Mouse (Mus musculus) intestine, embryonic 16.5 days (tissue): Measurements from ENCODE around the gene Slc6a16. TPM values are rescaled to one million over a fixed set of nuclear protein-coding genes. Genes with fewer than 3 reads are reported as not detected.
A peak's percentile ranks its signal among the peaks of the same experiment; 100 is the strongest.

Experiments used
- ATAC-seq: fragments of 200-750 bp; cut with Nextera tagmentation; 2 replicates; pipeline ENCODE4 v1.8.0; 2017; ENCODE audit warnings: moderate TSS enrichment, moderate library complexity
- H3K27ac ChIP-seq: fragments of 300-500 bp; sonication (generic); 2 replicates; pipeline ENCODE4 v1.5.1; 2014; ENCODE audit warnings: mild to moderate bottlenecking, low read length
- H3K27me3 ChIP-seq: fragments of 300-500 bp; sonication (generic); replicated peaks from 2 replicates; pipeline ENCODE4 v1.6.1; 2014; ENCODE audit warnings: low read length, control low read depth, mixed read lengths; ENCODE audit not compliant: control insufficient read depth, insufficient read depth
- H3K36me3 ChIP-seq: fragments of 300-500 bp; sonication (generic); 2 replicates; pipeline ENCODE4 v1.6.1; 2014; ENCODE audit warnings: low read length, control low read depth; ENCODE audit not compliant: control insufficient read depth, insufficient read depth
- H3K4me1 ChIP-seq: fragments of 300-500 bp; sonication (generic); 2 replicates; pipeline ENCODE4 v1.6.1; 2014; ENCODE audit warnings: low read length, control low read depth, mixed read lengths; ENCODE audit not compliant: control insufficient read depth, insufficient read depth
- H3K4me2 ChIP-seq: fragments of 300-500 bp; sonication (generic); 2 replicates; pipeline ENCODE4 v1.6.1; 2014; ENCODE audit warnings: low read depth, low read length, control low read depth
- H3K4me3 ChIP-seq: fragments of 300-500 bp; sonication (generic); 2 replicates; pipeline ENCODE4 v1.5.1; 2014; ENCODE audit warnings: mild to moderate bottlenecking, low read length
- H3K9ac ChIP-seq: fragments of 300-500 bp; sonication (generic); 2 replicates; pipeline ENCODE4 v1.6.1; 2014; ENCODE audit warnings: low read depth, low read length
- H3K9me3 ChIP-seq: fragments of 300-500 bp; sonication (generic); 2 replicates; pipeline ENCODE4 v1.6.1; 2016; ENCODE audit warnings: low read length, control low read depth; ENCODE audit not compliant: control insufficient read depth
- WGBS: fragments of 180-500 bp; shearing (Covaris S2); extraction: QIAGEN DNeasy Blood & Tissue Kit; methylation state at CpG from one replicate; pipeline ENCODE4 v1.1.7; 2014; 5-methylcytosine and 5-hydroxymethylcytosine counted together
- polyA plus RNA-seq: library from polyadenylated mRNA; unstranded; fragments of >200 nt; fragmentation: Nextera tagmentation; extraction: Ambion mirVana; gene quantifications from 2 replicates; pipeline ENCODE4 v1.2.1, GENCODE M21; 2015

Slc6a16 gene
- not detected in 2 replicates for polyA plus RNA-seq

GRCm38 (mm10) chr7:45240633-45241388 is at the start of gene Slc6a16:
TSS of gene Slc6a16 (plus strand) at chr7:45241085.
- peaks cover 8% of the 10 kb centered on the region for H3K4me1 ChIP-seq
- H3K9me3 ChIP-seq, result no peaks in the 10 kb centered on the region
- H3K27me3 ChIP-seq, result 0 out of 2 replicates have a peak, but pooled peaks cover 3% of the 10 kb centered on the region
- 21% methylated on average over 53 of the region's 53 CpGs for WGBS
- no peak within 1 kb of the TSS for H3K27ac ChIP-seq
- no peaks in the 10 kb centered on the region for H3K36me3 ChIP-seq
- H3K9ac ChIP-seq, result peak within 1 kb of the TSS; percentile 64
- peak; percentile 51 for ATAC-seq
- H3K4me2 ChIP-seq, result peak within 1 kb of the TSS; percentile 49
- peak within 1 kb of the TSS; percentile 29 for H3K4me3 ChIP-seq

GRCm38 (mm10) chr7:45191161-45191560 is 49.7 kb upstream of the Slc6a16 start:
- H3K9ac ChIP-seq, result no peak overlapping the region
- no peaks in the 10 kb centered on the region for H3K36me3 ChIP-seq
- H3K4me2 ChIP-seq, result no peak overlapping the region
- no peaks in the 10 kb centered on the region for H3K9me3 ChIP-seq
- H3K4me1 ChIP-seq, result no peaks in the 10 kb centered on the region
- no peak for ATAC-seq
- H3K27me3 ChIP-seq, result peaks cover 2% of the 10 kb centered on the region
- H3K27ac ChIP-seq, result no peak overlapping the region
- H3K4me3 ChIP-seq, result no peak overlapping the region
- WGBS, result 60% methylated on average over 2 of the region's 2 CpGs

GRCm38 (mm10) chr7:45191803-45192363 is 49.0 kb upstream of the Slc6a16 start:
- Histone ChIP-seq H3K4me3 (no peak overlapping the region), H3K36me3 (no peaks in the 10 kb centered on the region), H3K4me2 (no peak overlapping the region), H3K27me3 (no peaks in the 10 kb centered on the region; the same call in 1 of the 2 replicates), H3K27ac (no peak overlapping the region), H3K9ac (no peak overlapping the region), H3K9me3 (no peaks in the 10 kb centered on the region), H3K4me1 (no peaks in the 10 kb centered on the region)
- peak; percentile 41; the same call in 1 of the 2 replicates for ATAC-seq
- WGBS, result 16% methylated on average over 8 of the region's 8 CpGs

GRCm38 (mm10) chr7:45192585-45193310 is 48.1 kb upstream of the Slc6a16 start:
- Histone ChIP-seq H3K4me1 (no peaks in the 10 kb centered on the region), H3K9ac (no peak overlapping the region), H3K4me2 (no peak overlapping the region), H3K27ac (no peak overlapping the region), H3K4me3 (no peak overlapping the region), H3K27me3 (no peaks in the 10 kb centered on the region), H3K36me3 (no peaks in the 10 kb centered on the region), H3K9me3 (no peaks in the 10 kb centered on the region)
- ATAC-seq, result no peak
- 86% methylated on average over 7 of the region's 7 CpGs for WGBS

GRCm38 (mm10) chr7:45193406-45193805 is 47.5 kb upstream of the Slc6a16 start:
- Histone ChIP-seq H3K36me3 (no peaks in the 10 kb centered on the region), H3K9me3 (no peaks in the 10 kb centered on the region), H3K27me3 (no peaks in the 10 kb centered on the region), H3K4me3 (no peak overlapping the region), H3K9ac (0 out of 2 replicates have a peak overlapping the region, but pooled peaks have one; percentile 32), H3K27ac (no peak overlapping the region), H3K4me2 (no peak overlapping the region), H3K4me1 (no peaks in the 10 kb centered on the region)
- WGBS, result 64% methylated on average over 5 of the region's 5 CpGs
- no peak for ATAC-seq

- WGBS, result 74% methylated on average over 17 of the region's 17 CpGs
- no peaks in the 10 kb centered on the region for H3K36me3 ChIP-seq
- H3K27me3 ChIP-seq, result no peaks in the 10 kb centered on the region
- ATAC-seq, result peak; percentile 37; the same call in 1 of the 2 replicates
- no peak overlapping the region for H3K4me3 ChIP-seq
- H3K4me2 ChIP-seq, result no peak overlapping the region
- H3K27ac ChIP-seq, result no peak overlapping the region
- no peaks in the 10 kb centered on the region for H3K9me3 ChIP-seq
- no peaks in the 10 kb centered on the region for H3K4me1 ChIP-seq
- H3K9ac ChIP-seq, result no peak overlapping the region
Measured at GRCm38 (mm10) chr7:45193871-45194785, 46.8 kb upstream of the Slc6a16 start.

- Histone ChIP-seq H3K36me3 (no peaks in the 10 kb centered on the region), H3K4me2 (no peak overlapping the region), H3K27ac (no peak overlapping the region), H3K4me3 (no peak overlapping the region), H3K9ac (0 out of 2 replicates have a peak overlapping the region, but pooled peaks have one; percentile 10), H3K27me3 (no peaks in the 10 kb centered on the region), H3K4me1 (no peaks in the 10 kb centered on the region), H3K9me3 (no peaks in the 10 kb centered on the region)
- 66% methylated on average over 13 of the region's 13 CpGs for WGBS
- no peak for ATAC-seq
Measured at GRCm38 (mm10) chr7:45195341-45196175, 45.3 kb upstream of the Slc6a16 start.

GRCm38 (mm10) chr7:45196176-45196535 is 44.7 kb upstream of the Slc6a16 start:
- 77% methylated on average over 4 of the region's 4 CpGs for WGBS
- H3K9ac ChIP-seq, result 0 out of 2 replicates have a peak overlapping the region, but pooled peaks have one; percentile 2
- no peak overlapping the region for H3K4me2 ChIP-seq
- H3K4me3 ChIP-seq, result no peak overlapping the region
- H3K4me1 ChIP-seq, result no peaks in the 10 kb centered on the region
- H3K36me3 ChIP-seq, result no peaks in the 10 kb centered on the region
- no peaks in the 10 kb centered on the region for H3K9me3 ChIP-seq
- H3K27me3 ChIP-seq, result no peaks in the 10 kb centered on the region
- no peak for ATAC-seq
- H3K27ac ChIP-seq, result no peak overlapping the region
